Mouse (Mus musculus) lung, postnatal 4 days (tissue): ENCODE data around the gene Ehbp1l1.
"Not testable (repeated sequence)": the region's sequence is repeated elsewhere in the genome, so short reads cannot be mapped to it uniquely, and the experiment has no call there.

ENCODE experiments used
- DNase-seq, 2 experiments: peaks; one replicate each; pipeline ENCODE4 v3.0.0; 2021

Gene Ehbp1l1

GRCm38 (mm10) chr19:5704801-5705571, 21.1 kb downstream of the Ehbp1l1 start:
- peak; percentile 65 to 75 for DNase-seq

- peak; percentile 57 to 74 for DNase-seq
Observed at GRCm38 (mm10) chr19:5704163-5704800, 21.8 kb downstream of the Ehbp1l1 start, which contains the start of gene Kcnk7. Gene Kcnk7, plus strand, starts transcription at chr19:5704367.

- DNase-seq, result no peak
Observed at GRCm38 (mm10) chr19:5695849-5696462, 30.2 kb downstream of the Ehbp1l1 start.

GRCm38 (mm10) chr19:5693801-5694200, 32.3 kb downstream of the Ehbp1l1 start:
- no peak for DNase-seq

- DNase-seq, result peak in 1 of 2 experiments; percentile 32
Observed at GRCm38 (mm10) chr19:5692913-5693396, 33.2 kb downstream of the Ehbp1l1 start.

GRCm38 (mm10) chr19:5692086-5692912, 33.8 kb downstream of the Ehbp1l1 start:
- peak; percentile 78 to 90 for DNase-seq

GRCm38 (mm10) chr19:5691601-5692000, 34.5 kb downstream of the Ehbp1l1 start:
- DNase-seq, result peak in 1 of 2 experiments; percentile 26

GRCm38 (mm10) chr19:5690343-5690735, 35.8 kb downstream of the Ehbp1l1 start:
- DNase-seq, result no peak

GRCm38 (mm10) chr19:5689565-5690342, 36.4 kb downstream of the Ehbp1l1 start:
- DNase-seq, result peak; percentile 92 to 94

GRCm38 (mm10) chr19:5689088-5689428, 37.1 kb downstream of the Ehbp1l1 start:
- DNase-seq, result peak in 1 of 2 experiments; percentile 17

- peak; percentile 98 to 99 for DNase-seq
Observed at GRCm38 (mm10) chr19:5688200-5689087, 37.7 kb downstream of the Ehbp1l1 start, which contains the start of the genes Map3k11 and Pcnx3. Gene Map3k11, plus strand, starts transcription at chr19:5688742. Gene Pcnx3, minus strand, starts transcription at chr19:5688908.

GRCm38 (mm10) chr19:5687738-5688137, 38.4 kb downstream of the Ehbp1l1 start:
- DNase-seq, result no peak

- not testable (repeated sequence) for DNase-seq
Observed at GRCm38 (mm10) chr19:5686954-5687353, 39.2 kb downstream of the Ehbp1l1 start.

- DNase-seq, result no peak
Observed at GRCm38 (mm10) chr19:5686437-5686836, 39.7 kb downstream of the Ehbp1l1 start.

- DNase-seq, result no peak
Observed at GRCm38 (mm10) chr19:5685861-5686260, 40.3 kb downstream of the Ehbp1l1 start.

GRCm38 (mm10) chr19:5685431-5685830, 40.7 kb downstream of the Ehbp1l1 start:
- DNase-seq, result no peak

- DNase-seq, result no peak
Observed at GRCm38 (mm10) chr19:5684985-5685384, 41.1 kb downstream of the Ehbp1l1 start.

- no peak for DNase-seq
Observed at GRCm38 (mm10) chr19:5684236-5684635, 41.9 kb downstream of the Ehbp1l1 start.

GRCm38 (mm10) chr19:5680432-5680831, 45.7 kb downstream of the Ehbp1l1 start:
- DNase-seq, result no peak

- no peak for DNase-seq
Observed at GRCm38 (mm10) chr19:5668372-5668771, 57.7 kb downstream of the Ehbp1l1 start.

- no peak for DNase-seq
Observed at GRCm38 (mm10) chr19:5666386-5666785, 59.7 kb downstream of the Ehbp1l1 start.
